12 mouse cellular contexts compared by ENCODE assay signal in the genomic region with DNA sequence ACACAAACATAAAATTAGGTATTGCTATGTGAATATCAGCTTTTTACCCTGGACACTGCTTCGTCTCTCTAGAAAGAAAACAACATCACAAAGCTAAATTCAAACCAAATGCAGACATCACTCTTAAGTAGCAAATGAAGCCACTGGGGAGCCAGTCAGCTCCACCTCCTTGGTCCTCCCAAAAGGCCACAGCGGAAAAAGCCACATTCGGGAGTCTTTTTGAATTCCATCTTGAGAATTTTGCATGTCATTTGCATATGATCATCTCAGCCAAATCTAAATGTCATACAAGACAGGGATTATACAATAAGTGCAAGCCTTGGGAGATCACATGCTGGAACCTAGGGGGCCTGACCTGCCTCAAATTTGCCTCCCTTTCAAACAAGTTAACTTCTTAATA.
DNase-seq lines count a peak whose midpoint lies in the region; ATAC-seq and TF ChIP-seq lines count a peak whose summit lies in the region.
"Had no signal": no experiment of that assay in that cellular context is flagged by ENCODE, and none has a peak within 500 bp of the region (broad histone marks: within the 10 kb centered on the region; RNA-seq: fewer than 3 reads in every experiment).

No protein-coding gene starts in this region.

- no peak overlapping the region for H3K9ac ChIP-seq in forebrain, postnatal 0 days
- no peak overlapping the region for H3K9ac ChIP-seq in intestine, embryonic 14.5 days (ENCODE audit: low read length)
- no peak overlapping the region for H3K9ac ChIP-seq in intestine, embryonic 15.5 days
- H3K9ac ChIP-seq: liver, embryonic 13.5 days; stomach, embryonic 15.5 days had no signal

- no peaks in the 10 kb centered on the region for H3K27me3 ChIP-seq in forebrain, postnatal 0 days (ENCODE audit: insufficient read depth, low read length)
- no peaks in the 10 kb centered on the region for H3K27me3 ChIP-seq in forebrain, embryonic 10.5 days (ENCODE audit: poor library complexity, severe bottlenecking)
- no peaks in the 10 kb centered on the region for H3K27me3 ChIP-seq in intestine, embryonic 14.5 days (replicated peaks; ENCODE audit: control insufficient read depth, insufficient read depth, low read length)
- H3K27me3 ChIP-seq in intestine, embryonic 15.5 days (replicated peaks), result no peaks in the 10 kb centered on the region
- H3K27me3 ChIP-seq: liver, embryonic 13.5 days; stomach, embryonic 15.5 days had no signal

- H3K4me2 ChIP-seq in forebrain, postnatal 0 days (ENCODE audit: low read depth), result no peak overlapping the region
- H3K4me2 ChIP-seq in intestine, embryonic 14.5 days (ENCODE audit: low read length), result no peak overlapping the region
- H3K4me2 ChIP-seq in intestine, embryonic 15.5 days (replicated peaks), result no peak overlapping the region
- H3K4me2 ChIP-seq: liver, embryonic 13.5 days; stomach, embryonic 15.5 days had no signal

- no peaks in the 10 kb centered on the region for H3K36me3 ChIP-seq in forebrain, postnatal 0 days (ENCODE audit: insufficient read depth)
- H3K36me3 ChIP-seq in forebrain, embryonic 10.5 days (replicated peaks), result no peaks in the 10 kb centered on the region
- H3K36me3 ChIP-seq in intestine, embryonic 14.5 days (ENCODE audit: control insufficient read depth, insufficient read depth, low read length), result no peaks in the 10 kb centered on the region
- no peaks in the 10 kb centered on the region for H3K36me3 ChIP-seq in intestine, embryonic 15.5 days
- H3K36me3 ChIP-seq: liver, embryonic 13.5 days; stomach, embryonic 15.5 days had no signal

- H3K4me3 ChIP-seq in forebrain, postnatal 0 days (ENCODE audit: low read depth, low read length), result no peak overlapping the region
- no peak overlapping the region for H3K4me3 ChIP-seq in forebrain, embryonic 10.5 days
- H3K4me3 ChIP-seq in intestine, embryonic 14.5 days (ENCODE audit: low read depth, low read length), result no peak overlapping the region
- no peak overlapping the region for H3K4me3 ChIP-seq in intestine, embryonic 15.5 days (replicated peaks)
- H3K4me3 ChIP-seq in embryonic fibroblast, embryonic 13.5 days (ENCODE audit: insufficient read depth, low read length), result no peak overlapping the region
- H3K4me3 ChIP-seq: liver, embryonic 13.5 days; stomach, embryonic 15.5 days had no signal

- DNase-seq in forebrain, postnatal 0 days, result peak; percentile 24
- no peak for DNase-seq in forebrain, embryonic 10.5 days (ENCODE audit: extremely low spot score, low spot score)
- peak; percentile 39 for DNase-seq in intestine, embryonic 14.5 days (ENCODE audit: low spot score)
- DNase-seq in NIH3T3 (ENCODE audit: low read depth), result peak; percentile 36
- DNase-seq in ovary, postnatal 14 days (ENCODE audit: low spot score), result no peak
- no peak for DNase-seq in right cerebral cortex, adult 2 months (ENCODE audit: low spot score in 2 of 2)
- DNase-seq: kidney, adult 11 months; liver, embryonic 13.5 days had no signal

- no peak for ATAC-seq in forebrain, postnatal 0 days
- ATAC-seq in intestine, embryonic 14.5 days (replicated peaks; ENCODE audit: low FRiP score, low TSS enrichment, low read depth), result no peak
- ATAC-seq in intestine, embryonic 15.5 days, result no peak
- ATAC-seq: midbrain, embryonic 16.5 days had no signal

- no peak for TF ChIP-seq POLR2A in embryonic fibroblast, embryonic 13.5 days (IDR thresholded peaks at IDR 0.05; ENCODE audit: low read depth, low read length)

- no peak for TF ChIP-seq CTCF in forebrain, postnatal 0 days (IDR thresholded peaks at IDR 0.05; ENCODE audit: low read depth)
- no peak for TF ChIP-seq CTCF in embryonic fibroblast, embryonic 13.5 days (IDR thresholded peaks at IDR 0.05; ENCODE audit: borderline replicate concordance, insufficient read depth, low read length)

- H3K9me3 ChIP-seq in forebrain, postnatal 0 days (ENCODE audit: low read length), result no peaks in the 10 kb centered on the region
- H3K9me3 ChIP-seq in forebrain, embryonic 10.5 days, result no peaks in the 10 kb centered on the region
- no peaks in the 10 kb centered on the region for H3K9me3 ChIP-seq in intestine, embryonic 14.5 days (ENCODE audit: control insufficient read depth, low read length)
- H3K9me3 ChIP-seq in intestine, embryonic 15.5 days, result no peaks in the 10 kb centered on the region
- H3K9me3 ChIP-seq: liver, embryonic 13.5 days; stomach, embryonic 15.5 days had no signal

- H3K4me1 ChIP-seq in forebrain, postnatal 0 days (ENCODE audit: insufficient read depth), result peaks cover 25% of the 10 kb centered on the region; the same call in 1 of the 2 replicates
- H3K4me1 ChIP-seq in forebrain, embryonic 10.5 days, result peaks cover 40% of the 10 kb centered on the region
- peaks cover 12% of the 10 kb centered on the region for H3K4me1 ChIP-seq in intestine, embryonic 14.5 days (replicated peaks; ENCODE audit: control insufficient read depth, insufficient read depth, low read length)
- H3K4me1 ChIP-seq in intestine, embryonic 15.5 days (replicated peaks), result peaks cover 7% of the 10 kb centered on the region
- peaks cover 5% of the 10 kb centered on the region; the same call in 1 of the 2 replicates for H3K4me1 ChIP-seq in embryonic fibroblast, embryonic 13.5 days (ENCODE audit: control insufficient read depth, insufficient read depth, low read length)

- WGBS in forebrain, postnatal 0 days, result 34% methylated on average over 3 of the region's 3 CpGs
- WGBS in forebrain, embryonic 10.5 days, result 70% methylated on average over 3 of the region's 3 CpGs
- 65% methylated on average over 3 of the region's 3 CpGs for WGBS in intestine, embryonic 14.5 days
- WGBS in intestine, embryonic 15.5 days, result 72% methylated on average over 3 of the region's 3 CpGs

- peak overlapping the region; percentile 51; the same call in 1 of the 2 replicates for H3K27ac ChIP-seq in forebrain, postnatal 0 days (ENCODE audit: low read depth, low read length)
- no peak overlapping the region for H3K27ac ChIP-seq in forebrain, embryonic 10.5 days
- H3K27ac ChIP-seq in intestine, embryonic 14.5 days (ENCODE audit: low read depth), result peak overlapping the region; percentile 66; the same call in 1 of the 2 replicates
- H3K27ac ChIP-seq in intestine, embryonic 15.5 days, result no peak overlapping the region
- peak overlapping the region; percentile 23 for H3K27ac ChIP-seq in embryonic fibroblast, embryonic 13.5 days (ENCODE audit: insufficient read depth, low read length)
- H3K27ac ChIP-seq: liver, embryonic 13.5 days had no signal

Comparison
In these comparisons a context has a peak if more than half of its experiments do, and no peak if none do; other contexts are left out.
1. DNase-seq: peak in forebrain, postnatal 0 days (single experiment), intestine, embryonic 14.5 days (single experiment) and NIH3T3 (single experiment); none in forebrain, embryonic 10.5 days (single experiment), ovary, postnatal 14 days (single experiment) and right cerebral cortex, adult 2 months (0 of 2).
2. H3K27ac ChIP-seq: peak in forebrain, postnatal 0 days (single experiment), intestine, embryonic 14.5 days (single experiment) and embryonic fibroblast, embryonic 13.5 days (single experiment); none in forebrain, embryonic 10.5 days (single experiment) and intestine, embryonic 15.5 days (single experiment).